Mouse (Mus musculus) kidney, embryonic 15.5 days (tissue): Measurements from ENCODE around the gene Micu2. TPM values are rescaled to one million over a fixed set of nuclear protein-coding genes. Genes with fewer than 3 reads are reported as not detected.

Source experiments
- ATAC-seq: fragments of 200-750 bp; cut with Nextera tagmentation; replicated peaks from 2 replicates; pipeline ENCODE4 v1.8.0; 2017; ENCODE audit warnings: moderate TSS enrichment; ENCODE audit not compliant: low FRiP score
- H3K27ac ChIP-seq: fragments of 300-500 bp; sonication (generic); 2 replicates; pipeline ENCODE4 v1.5.1; 2015; ENCODE audit warnings: mild to moderate bottlenecking, inconsistent platforms
- H3K27me3 ChIP-seq: fragments of 300-500 bp; sonication (generic); 2 replicates; pipeline ENCODE4 v1.6.1; 2015; ENCODE audit warnings: inconsistent platforms
- H3K36me3 ChIP-seq: fragments of 300-500 bp; sonication (generic); 2 replicates; pipeline ENCODE4 v1.6.1; 2015; ENCODE audit warnings: inconsistent platforms
- H3K4me1 ChIP-seq: fragments of 300-500 bp; sonication (generic); 2 replicates; pipeline ENCODE4 v1.6.1; 2015; ENCODE audit warnings: inconsistent platforms
- H3K4me2 ChIP-seq: fragments of 300-500 bp; sonication (generic); 2 replicates; pipeline ENCODE4 v1.6.1; 2015; ENCODE audit warnings: moderate library complexity, mild to moderate bottlenecking, inconsistent platforms
- H3K4me3 ChIP-seq: fragments of 300-500 bp; sonication (generic); replicated peaks from 2 replicates; pipeline ENCODE4 v1.5.1; 2015; ENCODE audit warnings: mild to moderate bottlenecking, inconsistent platforms
- H3K9ac ChIP-seq: fragments of 300-500 bp; sonication (generic); 2 replicates; pipeline ENCODE4 v1.6.1; 2015; ENCODE audit warnings: mild to moderate bottlenecking, inconsistent platforms
- H3K9me3 ChIP-seq: fragments of 300-500 bp; sonication (generic); replicated peaks from 2 replicates; pipeline ENCODE4 v1.6.1; 2016; ENCODE audit warnings: inconsistent platforms
- WGBS: fragments of 180-500 bp; shearing (Covaris S2); methylation state at CpG from one replicate; pipeline ENCODE4 v1.1.7; 2015; ENCODE audit warnings: mixed read lengths; 5-methylcytosine and 5-hydroxymethylcytosine counted together
- polyA plus RNA-seq: library from polyadenylated mRNA; unstranded; fragments of >200 nt; fragmentation: Nextera tagmentation; extraction: Ambion mirVana; gene quantifications from 2 replicates; pipeline ENCODE4 v1.2.1, GENCODE M21; 2015

Gene Micu2
- polyA plus RNA-seq, 1 experiment from 2014 or later, result 86.3 TPM

DNA sequence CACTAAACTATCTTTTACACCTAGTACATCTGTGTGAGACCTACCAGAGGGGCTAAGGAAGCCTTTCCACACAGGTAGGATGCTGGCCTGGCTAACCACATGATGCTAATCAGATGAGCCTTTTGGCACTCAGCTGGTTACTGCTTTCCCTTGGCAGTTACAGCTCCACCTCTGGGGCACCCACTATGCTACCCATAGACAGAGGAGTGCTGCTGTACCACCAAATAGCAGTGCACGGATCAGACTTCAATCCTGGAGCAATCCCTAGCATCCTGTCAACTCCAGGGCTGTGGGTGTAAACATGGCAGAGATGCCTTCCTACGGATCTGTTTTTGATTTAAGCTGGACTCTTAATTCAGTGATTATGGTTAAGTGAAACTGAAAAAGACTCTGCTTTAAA, 13.3 kb downstream of the Micu2 start:
- WGBS, result 80% methylated on average over 2 of the region's 2 CpGs
- H3K4me1 ChIP-seq, result peaks cover 22% of the 10 kb centered on the region
- H3K4me2 ChIP-seq, result no peak overlapping the region
- no peak overlapping the region for H3K4me3 ChIP-seq
- H3K9me3 ChIP-seq, result no peaks in the 10 kb centered on the region
- no peak for ATAC-seq
- H3K27me3 ChIP-seq, result no peaks in the 10 kb centered on the region
- H3K9ac ChIP-seq, result no peak overlapping the region
- H3K36me3 ChIP-seq, result peaks cover 29% of the 10 kb centered on the region
- no peak overlapping the region for H3K27ac ChIP-seq

- Histone ChIP-seq H3K27ac (0 out of 2 replicates have a peak overlapping the region, but pooled peaks have one; percentile 13), H3K4me3 (no peak overlapping the region), H3K27me3 (no peaks in the 10 kb centered on the region), H3K9ac (no peak overlapping the region), H3K36me3 (peaks cover 6% of the 10 kb centered on the region), H3K4me1 (peaks cover 34% of the 10 kb centered on the region), H3K4me2 (peak overlapping the region; percentile 19; the same call in 1 of the 2 replicates), H3K9me3 (no peaks in the 10 kb centered on the region)
- ATAC-seq, result no peak
- 20% methylated on average over 7 of the region's 7 CpGs for WGBS
Measured at GRCm38 (mm10) chr14:57982450-57982849, 16.6 kb downstream of the Micu2 start.

DNA sequence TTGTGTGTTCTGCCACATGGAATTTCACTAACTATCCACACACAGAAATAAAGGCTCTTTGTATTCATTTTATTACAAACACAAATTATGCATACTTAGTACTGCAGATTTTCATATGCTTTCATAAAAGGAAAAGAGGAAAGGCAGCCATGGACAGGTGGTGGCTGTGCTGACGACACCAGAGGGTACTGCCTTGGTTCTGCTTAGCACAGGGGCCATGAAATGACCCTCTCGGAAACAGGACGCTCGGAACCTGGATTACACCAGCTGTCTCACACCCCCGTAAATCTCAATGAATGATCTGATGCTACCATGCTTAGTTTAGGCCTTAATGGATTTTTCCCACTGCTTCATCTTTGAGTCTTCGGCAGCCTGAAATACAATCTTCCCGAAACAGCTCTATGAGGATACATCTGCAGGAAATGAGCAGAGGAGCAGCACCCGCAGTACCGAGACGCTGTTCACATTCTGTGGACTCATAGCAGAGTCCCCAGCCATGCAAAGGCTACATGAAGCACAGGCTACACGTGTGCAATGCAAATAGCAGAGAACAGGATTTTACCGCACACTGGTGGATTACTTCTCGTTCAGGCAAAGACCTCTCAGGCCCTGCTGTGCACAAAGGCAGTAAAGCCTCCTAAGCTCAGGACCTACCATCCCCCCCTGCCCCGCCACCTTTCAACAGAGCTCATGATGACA, 17.2 kb downstream of the Micu2 start:
- Histone ChIP-seq H3K36me3 (0 out of 2 replicates have a peak, but pooled peaks cover under 1% of the 10 kb centered on the region), H3K4me2 (peak overlapping the region; percentile 38), H3K9ac (no peak overlapping the region), H3K4me3 (no peak overlapping the region), H3K9me3 (no peaks in the 10 kb centered on the region), H3K4me1 (peaks cover 34% of the 10 kb centered on the region), H3K27me3 (no peaks in the 10 kb centered on the region), H3K27ac (0 out of 2 replicates have a peak overlapping the region, but pooled peaks have one; percentile 27)
- 18% methylated on average over 14 of the region's 14 CpGs for WGBS
- ATAC-seq, result peak; percentile 49

DNA sequence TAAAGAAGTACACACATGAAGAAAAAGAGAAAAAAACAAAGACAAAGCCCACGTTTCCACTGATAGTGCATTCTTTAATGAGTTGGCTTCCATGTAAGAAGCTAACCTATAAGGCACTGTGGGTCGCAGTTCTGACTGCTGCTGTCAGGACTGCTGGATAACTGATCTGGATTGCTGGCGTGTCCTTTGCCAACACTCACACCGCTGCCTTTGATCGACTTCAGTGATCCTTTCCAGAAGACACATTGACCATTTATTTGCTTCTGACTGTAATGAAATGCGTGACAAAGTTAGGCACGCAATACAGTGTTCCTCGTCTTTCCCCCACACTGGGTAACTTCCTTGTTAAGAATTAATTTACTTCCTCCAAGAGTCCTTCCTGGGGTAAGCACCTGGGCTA, 18.3 kb downstream of the Micu2 start:
- Histone ChIP-seq H3K4me2 (no peak overlapping the region), H3K9ac (no peak overlapping the region), H3K9me3 (no peaks in the 10 kb centered on the region), H3K4me1 (peaks cover 34% of the 10 kb centered on the region), H3K4me3 (no peak overlapping the region), H3K27me3 (no peaks in the 10 kb centered on the region), H3K27ac (no peak overlapping the region), H3K36me3 (no peaks in the 10 kb centered on the region)
- 63% methylated on average over 8 of the region's 8 CpGs for WGBS
- ATAC-seq, result no peak

DNA sequence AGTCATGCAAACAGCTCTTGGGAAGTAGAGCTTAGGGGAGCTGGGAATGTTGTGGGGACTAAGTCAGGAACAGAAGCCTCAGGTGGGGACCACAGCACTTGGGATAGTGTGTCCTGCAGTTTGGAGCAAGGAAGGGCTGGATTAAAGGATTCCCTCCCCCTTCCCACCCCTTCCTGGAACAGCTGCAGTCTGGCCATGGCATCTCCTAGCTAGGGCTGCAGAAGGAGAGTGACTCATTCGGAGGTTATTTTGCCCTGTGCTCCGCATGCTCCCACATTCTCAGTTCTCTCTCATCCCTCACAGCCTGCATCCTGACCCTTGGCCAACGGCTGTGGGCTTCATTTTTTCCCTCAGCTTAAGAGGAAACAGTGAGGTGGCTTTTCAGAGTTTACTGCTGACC, 18.9 kb downstream of the Micu2 start:
- Histone ChIP-seq H3K36me3 (no peaks in the 10 kb centered on the region), H3K27me3 (no peaks in the 10 kb centered on the region), H3K4me1 (peaks cover 34% of the 10 kb centered on the region), H3K27ac (no peak overlapping the region), H3K9me3 (no peaks in the 10 kb centered on the region), H3K4me3 (no peak overlapping the region), H3K9ac (no peak overlapping the region), H3K4me2 (no peak overlapping the region)
- 33% methylated on average over 3 of the region's 3 CpGs for WGBS
- ATAC-seq, result no peak

GRCm38 (mm10) chr14:57978144-57978543, 20.9 kb downstream of the Micu2 start:
- no peak overlapping the region for H3K27ac ChIP-seq
- no peak overlapping the region for H3K4me3 ChIP-seq
- WGBS, result 23% methylated on average over 5 of the region's 5 CpGs
- H3K27me3 ChIP-seq, result no peaks in the 10 kb centered on the region
- H3K36me3 ChIP-seq, result no peaks in the 10 kb centered on the region
- no peak overlapping the region for H3K9ac ChIP-seq
- H3K4me1 ChIP-seq, result peaks cover 29% of the 10 kb centered on the region
- ATAC-seq, result no peak
- H3K9me3 ChIP-seq, result no peaks in the 10 kb centered on the region
- H3K4me2 ChIP-seq, result no peak overlapping the region

GRCm38 (mm10) chr14:57975656-57976055, 23.4 kb downstream of the Micu2 start:
- ATAC-seq, result no peak
- no peak overlapping the region for H3K4me3 ChIP-seq
- H3K36me3 ChIP-seq, result no peaks in the 10 kb centered on the region
- WGBS, result 73% methylated on average over 6 of the region's 6 CpGs
- no peak overlapping the region for H3K9ac ChIP-seq
- H3K4me1 ChIP-seq, result peaks cover 16% of the 10 kb centered on the region; the same call in 1 of the 2 replicates
- no peak overlapping the region for H3K27ac ChIP-seq
- H3K27me3 ChIP-seq, result no peaks in the 10 kb centered on the region
- H3K4me2 ChIP-seq, result no peak overlapping the region
- no peaks in the 10 kb centered on the region for H3K9me3 ChIP-seq

- H3K4me2 ChIP-seq, result no peak overlapping the region
- H3K4me1 ChIP-seq, result 0 out of 2 replicates have a peak, but pooled peaks cover 5% of the 10 kb centered on the region
- H3K27ac ChIP-seq, result no peak overlapping the region
- H3K9me3 ChIP-seq, result no peaks in the 10 kb centered on the region
- peaks cover 15% of the 10 kb centered on the region for H3K36me3 ChIP-seq
- ATAC-seq, result no peak
- no peaks in the 10 kb centered on the region for H3K27me3 ChIP-seq
- no peak overlapping the region for H3K9ac ChIP-seq
- H3K4me3 ChIP-seq, result no peak overlapping the region
- 60% methylated on average over 12 of the region's 12 CpGs for WGBS
Measured at GRCm38 (mm10) chr14:57971986-57972525, 27.0 kb downstream of the Micu2 start.

GRCm38 (mm10) chr14:57968873-57969272, 30.2 kb downstream of the Micu2 start:
- Histone ChIP-seq H3K9me3 (no peaks in the 10 kb centered on the region), H3K36me3 (peaks cover 15% of the 10 kb centered on the region), H3K9ac (no peak overlapping the region), H3K4me2 (no peak overlapping the region), H3K4me3 (no peak overlapping the region), H3K4me1 (0 out of 2 replicates have a peak, but pooled peaks cover 5% of the 10 kb centered on the region), H3K27me3 (no peaks in the 10 kb centered on the region), H3K27ac (no peak overlapping the region)
- 38% methylated on average over 6 of the region's 6 CpGs for WGBS
- no peak for ATAC-seq

DNA sequence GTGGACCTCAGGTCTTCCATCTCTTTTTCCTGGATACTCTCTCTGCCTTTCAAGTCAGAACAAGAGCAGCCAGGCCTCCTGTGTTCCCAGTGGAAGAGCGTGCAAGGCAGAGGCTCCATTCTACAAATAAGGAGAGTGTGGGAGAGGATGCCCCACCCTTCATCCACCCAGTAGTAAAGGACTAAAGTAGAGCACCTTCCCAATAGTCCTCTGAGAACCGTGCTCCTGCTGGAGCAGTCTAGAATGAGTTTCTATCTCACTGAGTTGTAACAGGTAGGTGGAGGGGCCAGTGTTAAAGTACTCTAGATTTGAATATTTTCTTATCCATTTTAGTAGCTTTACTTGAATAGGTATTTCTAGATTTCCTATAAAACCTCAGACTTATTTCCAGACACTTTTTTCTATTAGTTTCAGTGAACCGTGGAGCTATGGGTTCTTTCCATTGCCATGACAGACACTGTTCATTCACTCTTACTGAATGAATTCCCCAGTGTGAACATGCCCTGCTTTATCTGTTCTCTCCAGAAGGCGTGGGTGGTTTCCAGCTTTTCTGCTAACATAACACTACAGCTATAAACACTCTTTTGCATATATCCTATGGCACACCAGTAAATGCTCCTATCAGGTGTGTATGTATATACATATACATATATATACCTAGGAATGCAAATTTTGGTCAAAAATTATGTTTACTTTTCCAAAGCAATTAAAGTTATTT, 31.8 kb downstream of the Micu2 start:
- ATAC-seq, result no peak
- Histone ChIP-seq H3K27me3 (no peaks in the 10 kb centered on the region), H3K4me3 (no peak overlapping the region), H3K9ac (no peak overlapping the region), H3K36me3 (peaks cover 15% of the 10 kb centered on the region), H3K4me1 (0 out of 2 replicates have a peak, but pooled peaks cover 4% of the 10 kb centered on the region), H3K27ac (no peak overlapping the region), H3K4me2 (no peak overlapping the region), H3K9me3 (no peaks in the 10 kb centered on the region)
- WGBS, result 74% methylated on average over 4 of the region's 4 CpGs

GRCm38 (mm10) chr14:57961861-57962260, 37.2 kb downstream of the Micu2 start:
- 55% methylated on average over 4 of the region's 4 CpGs for WGBS
- Histone ChIP-seq H3K4me1 (no peaks in the 10 kb centered on the region), H3K4me3 (no peak overlapping the region), H3K27me3 (no peaks in the 10 kb centered on the region), H3K4me2 (no peak overlapping the region), H3K27ac (no peak overlapping the region), H3K36me3 (no peaks in the 10 kb centered on the region), H3K9ac (no peak overlapping the region), H3K9me3 (no peaks in the 10 kb centered on the region)
- ATAC-seq, result no peak

DNA sequence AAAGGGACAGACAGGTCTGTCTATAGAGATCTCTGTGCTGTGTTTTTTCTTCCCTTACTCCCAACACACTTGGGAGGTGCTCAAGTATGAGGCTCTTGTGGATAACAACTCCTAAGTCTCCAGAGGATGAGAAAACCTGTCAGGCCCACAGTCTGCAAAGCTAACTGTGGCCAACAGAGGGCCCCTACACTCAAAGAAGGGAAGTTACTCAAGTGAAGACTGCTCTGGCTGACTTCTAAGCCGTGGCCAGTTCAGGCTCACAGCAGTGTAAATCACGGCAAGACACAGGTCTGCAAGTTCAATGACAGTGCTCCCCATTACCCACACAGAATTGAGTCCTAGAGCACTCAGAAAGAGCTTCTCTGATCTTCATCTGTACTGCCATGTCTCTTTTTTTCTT, 48.0 kb downstream of the Micu2 start:
- Histone ChIP-seq H3K4me2 (no peak overlapping the region), H3K27me3 (no peaks in the 10 kb centered on the region), H3K9me3 (no peaks in the 10 kb centered on the region), H3K4me3 (no peak overlapping the region), H3K36me3 (peaks cover 13% of the 10 kb centered on the region), H3K4me1 (no peaks in the 10 kb centered on the region), H3K27ac (no peak overlapping the region), H3K9ac (no peak overlapping the region)
- ATAC-seq, result no peak
- WGBS, result 10% methylated on average over 2 of the region's 2 CpGs
